Mouse (Mus musculus) stomach, embryonic 14.5 days (tissue): ENCODE data around the gene Ush2a. TPM values are rescaled to one million over a fixed set of nuclear protein-coding genes. Genes with fewer than 3 reads are reported as not detected.

ENCODE experiments used
- ATAC-seq: fragments of 200-750 bp; cut with Nextera tagmentation; 2 replicates; pipeline ENCODE4 v1.8.0; 2017; ENCODE audit warnings: low read depth, moderate TSS enrichment; ENCODE audit not compliant: insufficient number of reproducible peaks, insufficient read depth, low FRiP score
- H3K27ac ChIP-seq: fragments of 300-500 bp; sonication (generic); 2 replicates; pipeline ENCODE4 v1.5.1; 2014; ENCODE audit warnings: mild to moderate bottlenecking, low read length, moderate library complexity, mixed read lengths
- H3K27me3 ChIP-seq: fragments of 300-500 bp; sonication (generic); 2 replicates; pipeline ENCODE4 v1.6.1; 2014; ENCODE audit warnings: low read length, control low read depth, mixed read lengths; ENCODE audit not compliant: control insufficient read depth, insufficient read depth
- H3K36me3 ChIP-seq: fragments of 300-500 bp; sonication (generic); 2 replicates; pipeline ENCODE4 v1.6.1; 2014; ENCODE audit warnings: mild to moderate bottlenecking, control low read depth, low read length, moderate library complexity, mixed read lengths; ENCODE audit not compliant: control insufficient read depth, insufficient read depth
- H3K4me1 ChIP-seq: fragments of 300-500 bp; sonication (generic); 2 replicates; pipeline ENCODE4 v1.6.1; 2014; ENCODE audit warnings: low read length, control low read depth, mixed read lengths; ENCODE audit not compliant: control insufficient read depth, insufficient read depth
- H3K4me2 ChIP-seq: fragments of 300-500 bp; sonication (generic); replicated peaks from 2 replicates; pipeline ENCODE4 v1.6.1; 2014; ENCODE audit warnings: low read depth, low read length, control low read depth
- H3K4me3 ChIP-seq: fragments of 300-500 bp; sonication (generic); 2 replicates; pipeline ENCODE4 v1.5.1; 2014; ENCODE audit warnings: low read depth, low read length, control low read depth
- H3K9ac ChIP-seq: fragments of 300-500 bp; sonication (generic); replicated peaks from 2 replicates; pipeline ENCODE4 v1.6.1; 2014; ENCODE audit warnings: low read depth, mild to moderate bottlenecking, control low read depth, low read length, moderate library complexity, mixed read lengths
- H3K9me3 ChIP-seq: fragments of 300-500 bp; sonication (generic); 2 replicates; pipeline ENCODE4 v1.6.1; 2016; ENCODE audit warnings: low read depth, low read length, control low read depth; ENCODE audit not compliant: control insufficient read depth
- WGBS: fragments of 180-500 bp; shearing (Covaris S2); extraction: QIAGEN DNeasy Blood & Tissue Kit; methylation state at CpG from one replicate; pipeline ENCODE4 v1.1.7; 2014; 5-methylcytosine and 5-hydroxymethylcytosine counted together
- polyA plus RNA-seq: library from polyadenylated mRNA; unstranded; fragments of >200 nt; fragmentation: Nextera tagmentation; extraction: Ambion mirVana; gene quantifications from 2 replicates; pipeline ENCODE4 v1.2.1, GENCODE M21; 2014

Ush2a gene
- polyA plus RNA-seq, 1 experiment from 2014 or later: not detected

- Histone ChIP-seq H3K9ac (no peak overlapping the region), H3K27ac (no peak overlapping the region), H3K4me2 (no peak overlapping the region), H3K27me3 (no peaks in the 10 kb centered on the region), H3K36me3 (no peaks in the 10 kb centered on the region), H3K9me3 (no peaks in the 10 kb centered on the region), H3K4me1 (no peaks in the 10 kb centered on the region), H3K4me3 (no peak overlapping the region)
- WGBS: 20% methylated on average over 2 of the region's 2 CpGs
- no peak for ATAC-seq
Measured at GRCm38 (mm10) chr1:188805069-188805468, 543.2 kb downstream of the Ush2a start.

- Histone ChIP-seq H3K36me3 (no peaks in the 10 kb centered on the region), H3K27me3 (no peaks in the 10 kb centered on the region), H3K9me3 (no peaks in the 10 kb centered on the region), H3K4me1 (no peaks in the 10 kb centered on the region), H3K27ac (no peak overlapping the region), H3K9ac (no peak overlapping the region), H3K4me3 (no peak overlapping the region), H3K4me2 (no peak overlapping the region)
- no peak for ATAC-seq
- WGBS: 28% methylated on average over 4 of the region's 4 CpGs
Measured at GRCm38 (mm10) chr1:188805852-188806251, 544.0 kb downstream of the Ush2a start.

- no peaks in the 10 kb centered on the region for H3K9me3 ChIP-seq
- ATAC-seq: no peak
- no peak overlapping the region for H3K9ac ChIP-seq
- H3K4me2 ChIP-seq: no peak overlapping the region
- WGBS: 82% methylated on average over 9 of the region's 9 CpGs
- H3K4me1 ChIP-seq: no peaks in the 10 kb centered on the region
- no peak overlapping the region for H3K4me3 ChIP-seq
- no peak overlapping the region for H3K27ac ChIP-seq
- H3K36me3 ChIP-seq: no peaks in the 10 kb centered on the region
- H3K27me3 ChIP-seq: no peaks in the 10 kb centered on the region
Measured at GRCm38 (mm10) chr1:188810631-188811030, 548.8 kb downstream of the Ush2a start.

- Histone ChIP-seq H3K9me3 (no peaks in the 10 kb centered on the region), H3K36me3 (no peaks in the 10 kb centered on the region), H3K4me1 (no peaks in the 10 kb centered on the region), H3K27ac (no peak overlapping the region), H3K4me3 (no peak overlapping the region), H3K27me3 (no peaks in the 10 kb centered on the region), H3K9ac (no peak overlapping the region), H3K4me2 (no peak overlapping the region)
- ATAC-seq: no peak
- WGBS: 55% methylated on average over 7 of the region's 7 CpGs
Measured at GRCm38 (mm10) chr1:188815072-188815471, 553.2 kb downstream of the Ush2a start.

- WGBS: 80% methylated on average over 2 of the region's 2 CpGs
- Histone ChIP-seq H3K9ac (no peak overlapping the region), H3K27me3 (no peaks in the 10 kb centered on the region), H3K4me1 (no peaks in the 10 kb centered on the region), H3K36me3 (no peaks in the 10 kb centered on the region), H3K4me3 (no peak overlapping the region), H3K27ac (no peak overlapping the region), H3K9me3 (no peaks in the 10 kb centered on the region), H3K4me2 (no peak overlapping the region)
- ATAC-seq: no peak
Measured at GRCm38 (mm10) chr1:188824195-188824594, 562.4 kb downstream of the Ush2a start.

GRCm38 (mm10) chr1:188824878-188825532 is 563.2 kb downstream of the Ush2a start:
- Histone ChIP-seq H3K4me1 (no peaks in the 10 kb centered on the region), H3K27me3 (no peaks in the 10 kb centered on the region), H3K4me2 (no peak overlapping the region), H3K9me3 (no peaks in the 10 kb centered on the region), H3K4me3 (no peak overlapping the region), H3K9ac (no peak overlapping the region), H3K27ac (no peak overlapping the region), H3K36me3 (no peaks in the 10 kb centered on the region)
- 70% methylated on average over 8 of the region's 8 CpGs for WGBS
- no peak for ATAC-seq

- Histone ChIP-seq H3K9ac (no peak overlapping the region), H3K27ac (no peak overlapping the region), H3K36me3 (no peaks in the 10 kb centered on the region), H3K4me1 (no peaks in the 10 kb centered on the region), H3K9me3 (no peaks in the 10 kb centered on the region), H3K4me2 (no peak overlapping the region), H3K4me3 (no peak overlapping the region), H3K27me3 (no peaks in the 10 kb centered on the region)
- 49% methylated on average over 11 of the region's 11 CpGs for WGBS
- ATAC-seq: no peak
Measured at GRCm38 (mm10) chr1:188830527-188831407, 568.9 kb downstream of the Ush2a start.

- no peaks in the 10 kb centered on the region for H3K9me3 ChIP-seq
- ATAC-seq: no peak
- H3K36me3 ChIP-seq: no peaks in the 10 kb centered on the region
- H3K9ac ChIP-seq: no peak overlapping the region
- 58% methylated on average over 9 of the region's 9 CpGs for WGBS
- no peaks in the 10 kb centered on the region for H3K27me3 ChIP-seq
- H3K4me3 ChIP-seq: no peak overlapping the region
- H3K4me2 ChIP-seq: no peak overlapping the region
- H3K4me1 ChIP-seq: no peaks in the 10 kb centered on the region
- no peak overlapping the region for H3K27ac ChIP-seq
Measured at GRCm38 (mm10) chr1:188833906-188834305, 572.1 kb downstream of the Ush2a start.
